Mouse (Mus musculus) kidney, embryonic 16.5 days (tissue): ENCODE data around the gene Ptpra. TPM values are rescaled to one million over a fixed set of nuclear protein-coding genes. Genes with fewer than 3 reads are reported as not detected.

ENCODE experiments used
- ATAC-seq: fragments of 200-750 bp; cut with Nextera tagmentation; 2 replicates; pipeline ENCODE4 v1.8.0; 2017; ENCODE audit warnings: moderate TSS enrichment; ENCODE audit not compliant: low FRiP score, low TSS enrichment
- H3K27ac ChIP-seq: fragments of 300-500 bp; sonication (generic); 2 replicates; pipeline ENCODE4 v1.5.1; 2014; ENCODE audit warnings: low read length
- H3K27me3 ChIP-seq: fragments of 300-500 bp; sonication (generic); 2 replicates; pipeline ENCODE4 v1.6.1; 2014; ENCODE audit warnings: low read length, control low read depth, mixed read lengths; ENCODE audit not compliant: insufficient read depth
- H3K36me3 ChIP-seq: fragments of 300-500 bp; sonication (generic); 2 replicates; pipeline ENCODE4 v1.6.1; 2014; ENCODE audit warnings: low read length, control low read depth, mixed read lengths; ENCODE audit not compliant: insufficient read depth
- H3K4me1 ChIP-seq: fragments of 300-500 bp; sonication (generic); 2 replicates; pipeline ENCODE4 v1.6.1; 2014; ENCODE audit warnings: low read length, control low read depth, mixed read lengths; ENCODE audit not compliant: insufficient read depth
- H3K4me2 ChIP-seq: fragments of 300-500 bp; sonication (generic); replicated peaks from 2 replicates; pipeline ENCODE4 v1.6.1; 2014; ENCODE audit warnings: low read depth, low read length
- H3K4me3 ChIP-seq: fragments of 300-500 bp; sonication (generic); 2 replicates; pipeline ENCODE4 v1.5.1; 2014; ENCODE audit warnings: mild to moderate bottlenecking, low read length
- H3K9ac ChIP-seq: fragments of 300-500 bp; sonication (generic); replicated peaks from 2 replicates; pipeline ENCODE4 v1.6.1; 2014; ENCODE audit warnings: low read length
- H3K9me3 ChIP-seq: fragments of 300-500 bp; sonication (generic); 2 replicates; pipeline ENCODE4 v1.6.1; 2016; ENCODE audit warnings: low read length, control low read depth
- WGBS: fragments of 180-500 bp; shearing (Covaris S2); extraction: QIAGEN DNeasy Blood & Tissue Kit; methylation state at CpG from one replicate; pipeline ENCODE4 v1.1.7; 2014; 5-methylcytosine and 5-hydroxymethylcytosine counted together
- microRNA-seq: library from miRNA; unstranded; fragments of <30 nt; microRNA quantifications from one replicate; pipeline ENCODE4, GENCODE M21; 2016
- polyA plus RNA-seq: library from polyadenylated mRNA; unstranded; fragments of >200 nt; fragmentation: Nextera tagmentation; extraction: Ambion mirVana; gene quantifications from 2 replicates; pipeline ENCODE4 v1.2.1, GENCODE M21; 2015

Gene Ptpra
- polyA plus RNA-seq, 1 experiment from 2014 or later = 91.6 TPM

DNA sequence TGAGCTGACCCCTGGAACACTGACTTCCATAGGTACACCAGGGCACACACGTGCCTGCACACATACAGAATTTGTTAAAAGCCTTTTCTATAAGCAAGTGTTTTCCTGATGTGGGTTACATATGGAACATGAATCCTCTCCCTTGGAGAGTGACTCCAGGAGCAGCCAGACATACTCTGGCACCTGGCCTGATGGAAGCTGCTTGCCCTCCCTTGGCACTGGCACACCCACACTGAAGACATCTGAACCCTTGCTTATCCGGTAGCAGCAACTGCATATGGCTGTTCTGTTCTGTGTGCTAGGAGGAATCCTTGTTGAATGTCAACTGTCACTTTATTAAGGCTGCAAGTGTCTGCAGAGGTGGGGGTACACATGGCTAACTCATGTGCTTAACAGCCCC is 140.9 kb downstream of the Ptpra start:
- H3K27ac ChIP-seq = no peak overlapping the region
- H3K4me2 ChIP-seq = no peak overlapping the region
- WGBS = 95% methylated on average over 2 of the region's 2 CpGs
- no peak overlapping the region for H3K9ac ChIP-seq
- H3K4me1 ChIP-seq = no peaks in the 10 kb centered on the region
- H3K27me3 ChIP-seq = no peaks in the 10 kb centered on the region
- H3K4me3 ChIP-seq = no peak overlapping the region
- no peak for ATAC-seq
- H3K9me3 ChIP-seq = no peaks in the 10 kb centered on the region
- peaks cover 33% of the 10 kb centered on the region for H3K36me3 ChIP-seq

DNA sequence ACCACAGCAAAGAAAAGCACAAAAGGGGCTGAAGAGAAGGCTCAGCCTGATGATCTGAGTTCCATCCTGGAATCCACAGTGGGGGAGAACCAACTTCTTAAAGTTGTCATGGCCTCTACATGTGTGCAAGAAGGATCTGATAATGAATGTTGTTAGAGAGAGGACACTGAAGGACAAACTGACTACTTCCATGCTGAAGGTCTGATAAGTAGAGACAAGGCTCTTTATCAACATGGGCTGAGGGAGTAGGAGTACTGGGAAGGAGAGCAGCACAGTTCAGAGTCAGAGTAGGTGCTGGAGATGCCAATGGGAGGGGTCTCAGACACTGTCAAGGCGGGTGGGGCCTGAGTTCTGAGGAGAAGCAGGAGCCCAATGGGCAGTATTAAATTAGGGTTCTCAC is 145.5 kb downstream of the Ptpra start:
- Histone ChIP-seq H3K27me3 (no peaks in the 10 kb centered on the region), H3K4me1 (no peaks in the 10 kb centered on the region), H3K9me3 (no peaks in the 10 kb centered on the region), H3K27ac (no peak overlapping the region), H3K9ac (no peak overlapping the region), H3K36me3 (peaks cover 43% of the 10 kb centered on the region), H3K4me2 (no peak overlapping the region), H3K4me3 (no peak overlapping the region)
- ATAC-seq = no peak
- 93% methylated on average over 1 of the region's 1 CpGs for WGBS

DNA sequence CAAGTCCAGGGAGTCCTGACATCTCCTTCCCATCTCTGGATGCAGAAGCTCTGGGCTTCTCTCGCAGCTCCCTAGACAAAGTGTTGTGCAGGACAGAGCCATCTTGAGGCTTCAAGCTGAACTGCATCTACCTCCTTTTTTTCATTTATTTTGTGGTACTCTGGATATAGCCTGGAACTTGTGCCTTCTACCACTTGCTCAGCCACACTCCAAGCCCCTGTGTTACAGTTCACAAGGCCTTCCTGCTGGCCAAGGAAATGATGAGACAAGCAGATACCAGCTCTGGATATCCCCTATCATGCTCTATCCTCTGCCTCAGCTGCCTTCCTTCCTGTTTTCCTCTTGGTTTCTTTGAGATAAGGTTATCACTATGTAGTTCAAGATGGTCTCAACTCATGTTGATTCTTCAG is 147.5 kb downstream of the Ptpra start:
- Histone ChIP-seq H3K9ac (no peak overlapping the region), H3K4me1 (no peaks in the 10 kb centered on the region), H3K27ac (no peak overlapping the region), H3K9me3 (no peaks in the 10 kb centered on the region), H3K4me2 (no peak overlapping the region), H3K4me3 (no peak overlapping the region), H3K27me3 (no peaks in the 10 kb centered on the region), H3K36me3 (peaks cover 34% of the 10 kb centered on the region; the same call in 1 of the 2 replicates)
- 19% methylated on average over 1 of the region's 1 CpGs for WGBS
- peak; percentile 27; the same call in 1 of the 2 replicates for ATAC-seq

DNA sequence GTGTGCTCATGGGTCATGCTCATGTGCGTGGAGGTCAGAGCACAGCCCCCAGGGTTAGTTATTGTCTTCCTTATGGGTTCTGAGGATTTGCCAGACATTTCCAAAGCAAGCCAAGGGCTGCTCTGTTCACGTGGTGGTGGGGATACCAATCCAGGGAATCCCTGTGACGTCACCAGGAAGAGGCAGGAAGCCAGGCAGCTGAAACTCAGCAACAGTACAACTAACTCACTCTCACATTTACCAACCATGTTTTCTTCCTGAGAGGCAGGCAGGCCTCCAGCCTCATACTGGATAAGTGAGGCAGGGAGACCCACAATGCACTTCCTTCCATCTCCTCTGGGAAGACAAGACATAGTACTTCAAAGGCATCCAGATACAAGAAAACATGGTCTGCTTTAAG is 148.3 kb downstream of the Ptpra start:
- peaks cover 42% of the 10 kb centered on the region for H3K36me3 ChIP-seq
- H3K4me1 ChIP-seq = no peaks in the 10 kb centered on the region
- H3K4me3 ChIP-seq = no peak overlapping the region
- no peak for ATAC-seq
- 64% methylated on average over 3 of the region's 3 CpGs for WGBS
- H3K27ac ChIP-seq = no peak overlapping the region
- H3K9ac ChIP-seq = no peak overlapping the region
- no peaks in the 10 kb centered on the region for H3K9me3 ChIP-seq
- H3K27me3 ChIP-seq = no peaks in the 10 kb centered on the region
- no peak overlapping the region for H3K4me2 ChIP-seq

DNA sequence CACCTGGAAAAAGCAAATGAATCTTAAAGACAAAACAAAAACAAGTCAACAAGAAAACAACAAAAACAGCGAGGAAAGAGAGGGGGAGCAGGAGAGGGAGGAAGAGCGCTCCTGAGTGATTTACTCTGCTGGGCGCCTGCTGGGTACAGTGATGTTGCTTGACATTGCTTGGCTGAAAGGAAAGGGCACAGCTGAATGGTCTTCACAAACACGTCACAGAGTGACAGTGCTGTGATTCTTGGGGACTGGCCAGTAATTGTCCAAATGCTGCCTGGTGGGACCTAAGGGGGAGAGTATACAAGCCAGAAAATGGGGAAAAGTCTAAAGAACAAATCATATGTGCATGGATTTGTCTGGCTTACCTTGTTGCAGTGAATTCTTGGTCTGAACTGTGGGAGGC is 152.1 kb downstream of the Ptpra start:
- Histone ChIP-seq H3K9me3 (no peaks in the 10 kb centered on the region), H3K4me2 (no peak overlapping the region), H3K27ac (no peak overlapping the region), H3K9ac (no peak overlapping the region), H3K36me3 (peaks cover 33% of the 10 kb centered on the region), H3K4me3 (no peak overlapping the region), H3K4me1 (no peaks in the 10 kb centered on the region), H3K27me3 (no peaks in the 10 kb centered on the region)
- no peak for ATAC-seq
- WGBS = 67% methylated on average over 4 of the region's 4 CpGs

Small RNA genes within 50 kb of the gene (microRNA-seq; reads per million reads assigned to microRNA genes)
- not detected for gene Gm23876

Other genes with a start within 250 kb of the Ptpra start
- 310 and 313 TPM in 2 replicates for gene Nop56, start 175.8 kb upstream of the Ptpra start, polyA plus RNA-seq
- 227 and 246 TPM in 2 replicates for gene Idh3b, start 165.7 kb upstream of the Ptpra start, polyA plus RNA-seq
- gene Ebf4, start 155.1 kb upstream of the Ptpra start, polyA plus RNA-seq = 2.1 and 2.3 TPM in 2 replicates
- 104 and 105 TPM in 2 replicates for gene Cpxm1, start 52.7 kb upstream of the Ptpra start, polyA plus RNA-seq
- not detected in 2 replicates for gene Gm28372, start 45.0 kb upstream of the Ptpra start, polyA plus RNA-seq
- not detected in 2 replicates for gene 1700020A23Rik, start 45.0 kb upstream of the Ptpra start, polyA plus RNA-seq
- gene Tmem239, start 43.8 kb upstream of the Ptpra start, polyA plus RNA-seq = not detected in 2 replicates
- gene Vps16, start 25.9 kb upstream of the Ptpra start, polyA plus RNA-seq = 109 and 115 TPM in 2 replicates
- 20.1 and 21.7 TPM in 2 replicates for gene Pced1a, start 25.6 kb upstream of the Ptpra start, polyA plus RNA-seq
- 98.5 and 104 TPM in 2 replicates for gene Mrps26, start 113.5 kb downstream of the Ptpra start, polyA plus RNA-seq
- 0.32 TPM in 1 of 2 replicates, not detected in the other for gene Oxt, start 125.9 kb downstream of the Ptpra start, polyA plus RNA-seq
- gene Avp, start 132.3 kb downstream of the Ptpra start, polyA plus RNA-seq = not detected in 2 replicates
- 16.4 and 19.8 TPM in 2 replicates for gene Fastkd5, start 179.7 kb downstream of the Ptpra start, polyA plus RNA-seq
- gene Ubox5, start 179.8 kb downstream of the Ptpra start, polyA plus RNA-seq = 14.3 and 16.0 TPM in 2 replicates
- gene Lzts3, start 192.5 kb downstream of the Ptpra start, polyA plus RNA-seq = 15.7 and 17.7 TPM in 2 replicates
- gene Ddrgk1, start 214.4 kb downstream of the Ptpra start, polyA plus RNA-seq = 67.9 and 79.4 TPM in 2 replicates
- 108 and 116 TPM in 2 replicates for gene Itpa, start 217.3 kb downstream of the Ptpra start, polyA plus RNA-seq
- 2.4 and 2.9 TPM in 2 replicates for gene Slc4a11, start 247.2 kb downstream of the Ptpra start, polyA plus RNA-seq